In genomic region chr9:88335839-88336238, GRCm38 (mm10) we compare ENCODE assay signal across 15 mouse cellular contexts.
"Had no signal": no experiment of that assay in that cellular context is flagged by ENCODE, and none has a peak within 500 bp of the region (broad histone marks: within the 10 kb centered on the region; RNA-seq: fewer than 3 reads in every experiment).

No protein-coding gene starts in this region.

- DNase-seq: gastrocnemius, postnatal 14 days; heart, adult 18-20 months; heart, postnatal 10 days; heart, postnatal 4 days; kidney, adult 18-20 months; kidney, adult 8-10 months; kidney, postnatal 10 days; kidney, postnatal 25 days; kidney, postnatal 4 days; liver; liver, embryonic 13.5 days had no signal

- ATAC-seq: hindbrain, embryonic 16.5 days; inflammation-experienced regulatory T-cells, adult 6 months; intestine, embryonic 15.5 days; intestine, postnatal 0 days had no signal
